Mouse (Mus musculus): ENCODE measurements at regions not wholly inside any gene's neighbourhood (a gene's known extent, or its start where the extent isn't known, plus 50 kb on each side); places are given as distances from the start of the nearest gene placed in this dataset.

DNA sequence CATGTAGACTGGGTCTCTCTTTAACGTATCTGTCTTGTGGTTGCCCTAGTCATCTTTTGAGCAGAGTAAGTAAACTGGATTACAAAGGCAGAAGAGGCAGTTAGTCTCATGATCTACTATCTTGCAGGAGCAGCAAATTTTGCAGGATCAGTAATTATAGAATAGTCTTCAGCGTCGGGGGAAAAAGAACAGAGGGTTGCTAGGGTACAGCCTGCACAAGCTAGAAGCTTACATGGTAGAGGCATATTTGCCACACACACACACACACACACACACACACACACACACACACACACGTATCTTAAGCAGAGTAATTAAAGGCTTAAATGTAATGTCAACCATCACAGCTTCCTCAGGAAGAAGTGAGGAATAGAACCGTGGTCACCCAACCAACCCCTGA is 307.6 kb downstream of the Ptpru start:
- DNase-seq (ENCODE audit: extremely low read depth, insufficient read length, low spot score), result no peak

GRCm38 (mm10) chr4:131531003-131531402 is 307.1 kb downstream of the Ptpru start:
- no peak for DNase-seq (ENCODE audit: extremely low read depth, insufficient read length, low spot score)

- DNase-seq (ENCODE audit: extremely low read depth, insufficient read length, low spot score), result no peak
These were observed 303.3 kb downstream of the Ptpru start for GRCm38 (mm10) chr4:131534831-131535230.

DNA sequence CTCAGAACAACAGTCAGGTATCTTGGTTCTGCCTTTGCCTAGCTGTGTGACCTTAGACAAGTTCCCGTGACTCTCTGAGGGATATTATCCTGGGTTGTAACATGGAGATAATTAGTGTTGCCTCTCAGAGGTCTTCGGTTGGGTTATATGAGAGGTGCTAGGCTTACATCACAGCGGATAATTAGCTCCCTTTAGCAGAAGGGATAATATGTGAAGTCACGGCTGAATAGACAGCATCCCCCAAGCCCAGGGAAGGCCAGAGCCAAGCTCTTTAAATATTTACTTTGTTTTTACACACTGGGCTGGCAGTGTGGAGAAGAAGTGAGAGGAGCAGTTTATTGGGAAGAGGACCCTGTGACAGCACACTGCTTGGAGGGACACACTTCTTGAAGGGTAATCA is 299.9 kb downstream of the Ptpru start:
- DNase-seq (ENCODE audit: extremely low read depth, insufficient read length, low spot score), result no peak

DNA sequence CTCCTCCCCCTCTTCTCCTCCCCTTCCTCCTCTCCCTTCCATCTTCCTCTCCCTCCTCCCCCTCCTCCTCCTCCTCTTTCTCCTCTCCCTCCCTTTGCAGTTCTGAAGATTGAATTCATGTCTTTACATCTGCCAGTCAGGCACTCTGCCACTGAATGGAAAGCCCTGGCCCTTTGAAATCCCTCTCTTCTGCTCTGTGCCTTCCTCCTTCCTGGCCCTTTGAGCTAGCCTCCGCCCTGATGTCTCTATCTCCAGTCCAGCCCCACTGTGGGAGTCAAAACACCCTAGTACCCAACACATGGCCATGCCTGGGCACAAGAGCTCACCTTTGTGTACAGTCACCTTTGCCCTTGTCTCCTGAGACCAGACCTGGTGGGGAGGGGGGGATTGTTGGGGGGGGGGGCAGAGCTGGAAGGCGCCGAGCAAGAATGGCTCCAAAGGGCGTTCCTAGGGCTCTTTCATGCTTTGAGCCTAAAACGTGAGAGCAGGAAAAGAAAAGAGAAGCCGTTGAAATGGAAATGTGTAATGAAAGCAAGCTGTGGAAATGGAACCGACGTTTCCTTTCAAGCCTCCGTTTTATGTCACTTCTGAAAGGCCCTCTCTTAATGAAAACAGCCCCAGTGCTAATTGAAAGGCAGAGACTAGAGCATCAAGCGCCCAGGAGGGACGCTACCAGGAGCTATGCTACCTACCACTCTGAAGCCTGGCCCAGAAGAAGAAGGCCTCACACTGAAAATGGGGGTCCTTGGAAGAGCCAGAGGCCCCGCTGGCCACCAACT is 291.5 kb downstream of the Ptpru start:
- no peak for DNase-seq (ENCODE audit: extremely low read depth, insufficient read length, low spot score)

DNA sequence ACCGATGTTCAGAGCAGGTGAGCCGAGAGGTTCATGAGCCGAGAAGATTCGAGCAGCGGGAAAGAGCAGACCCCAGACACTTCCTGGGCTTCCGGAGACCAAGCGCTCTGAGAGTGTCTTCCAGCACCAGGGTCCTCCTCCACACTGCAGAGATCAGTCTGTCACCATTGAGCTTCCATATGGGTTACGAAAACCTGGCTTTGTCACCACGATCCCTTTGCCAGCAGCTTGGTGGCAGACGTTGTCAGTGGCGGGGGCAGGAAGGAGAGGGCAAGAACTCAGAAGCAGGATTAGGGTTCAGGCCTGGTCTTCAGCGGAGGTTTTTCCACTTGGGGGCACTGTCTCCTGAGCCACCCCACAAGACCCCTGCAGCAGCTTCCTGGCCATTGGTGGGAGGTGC is 288.5 kb downstream of the Ptpru start:
- DNase-seq (ENCODE audit: extremely low read depth, insufficient read length, low spot score), result no peak

GRCm38 (mm10) chr4:131558513-131558912 is 279.6 kb downstream of the Ptpru start:
- no peak for DNase-seq (ENCODE audit: extremely low read depth, insufficient read length, low spot score)

GRCm38 (mm10) chr4:131563851-131564250 is 274.2 kb downstream of the Ptpru start:
- DNase-seq (ENCODE audit: extremely low read depth, insufficient read length, low spot score), result no peak

- DNase-seq (ENCODE audit: extremely low read depth, insufficient read length, low spot score), result no peak
These were observed 272.9 kb downstream of the Ptpru start for GRCm38 (mm10) chr4:131565203-131565602.

DNA sequence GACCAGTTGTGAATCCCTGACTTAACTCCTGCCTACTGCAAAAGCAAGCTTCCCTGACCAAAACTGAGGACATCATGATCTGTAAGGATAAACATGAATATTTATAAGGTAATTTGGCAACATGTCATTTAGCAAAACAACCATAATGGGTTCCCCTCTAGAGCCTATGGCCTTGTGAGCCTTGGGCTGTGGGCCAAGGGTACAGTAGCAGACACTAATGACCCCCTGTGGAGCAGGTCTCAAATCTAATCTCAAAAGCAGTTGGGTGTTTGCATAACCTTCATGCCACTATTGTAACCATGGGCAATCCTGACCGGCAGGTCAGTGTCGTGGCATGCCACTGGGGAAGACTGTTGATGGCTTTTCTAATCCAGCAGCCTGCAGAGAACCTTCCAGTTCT is 270.8 kb downstream of the Ptpru start:
- DNase-seq (ENCODE audit: extremely low read depth, insufficient read length, low spot score), result no peak

GRCm38 (mm10) chr4:131569156-131569555 is 268.9 kb downstream of the Ptpru start:
- DNase-seq (ENCODE audit: extremely low read depth, insufficient read length, low spot score), result no peak

- no peak for DNase-seq (ENCODE audit: extremely low read depth, insufficient read length, low spot score)
These were observed 260.5 kb downstream of the Ptpru start for GRCm38 (mm10) chr4:131577571-131577970.

DNA sequence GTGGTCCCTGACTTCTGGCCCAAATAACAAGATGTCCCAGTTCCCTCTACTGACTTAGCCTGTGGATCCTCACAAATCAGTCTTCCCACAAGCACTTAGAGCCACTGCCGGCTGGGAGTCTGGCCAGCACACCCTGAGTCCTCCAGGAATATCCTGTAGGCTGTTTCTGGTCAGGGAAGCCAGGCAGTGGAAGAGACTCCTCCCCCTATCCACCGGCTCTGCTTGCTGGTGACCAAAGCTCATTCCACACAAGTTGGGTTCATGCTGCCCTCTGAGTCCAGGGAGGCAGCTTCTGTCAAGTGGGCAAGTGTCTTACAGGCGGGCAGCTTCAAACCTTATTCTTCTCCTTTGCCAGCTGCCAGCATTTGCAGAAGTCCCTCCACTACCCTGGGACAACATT is 252.1 kb downstream of the Ptpru start:
- no peak for DNase-seq (ENCODE audit: extremely low read depth, insufficient read length, low spot score)

DNA sequence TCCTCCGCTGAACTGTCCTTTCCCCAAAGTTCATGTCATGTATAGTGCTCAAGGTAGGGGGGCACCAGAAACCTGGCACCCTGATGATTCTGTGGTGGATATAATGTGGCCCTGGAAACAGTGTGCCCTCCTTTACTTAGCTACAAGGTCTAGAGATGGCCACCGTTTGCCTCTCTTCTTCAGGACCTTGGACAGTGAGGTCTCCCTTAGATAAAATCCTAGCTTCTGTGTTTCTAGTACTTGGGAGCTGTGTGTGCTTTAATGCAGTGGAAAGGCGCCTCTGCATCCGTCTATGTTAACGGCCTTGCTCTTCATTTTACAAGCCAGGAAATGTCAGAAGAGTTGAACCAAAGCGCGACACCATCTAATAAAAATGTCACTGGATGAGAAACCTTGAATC is 250.6 kb downstream of the Ptpru start:
- no peak for DNase-seq (ENCODE audit: extremely low read depth, insufficient read length, low spot score)

- DNase-seq (ENCODE audit: extremely low read depth, insufficient read length, low spot score), result no peak
These were observed 248.0 kb downstream of the Ptpru start for GRCm38 (mm10) chr4:131590136-131590535.

- no peak for DNase-seq (ENCODE audit: extremely low read depth, insufficient read length, low spot score)
These were observed 246.6 kb downstream of the Ptpru start for GRCm38 (mm10) chr4:131591456-131591855.

DNA sequence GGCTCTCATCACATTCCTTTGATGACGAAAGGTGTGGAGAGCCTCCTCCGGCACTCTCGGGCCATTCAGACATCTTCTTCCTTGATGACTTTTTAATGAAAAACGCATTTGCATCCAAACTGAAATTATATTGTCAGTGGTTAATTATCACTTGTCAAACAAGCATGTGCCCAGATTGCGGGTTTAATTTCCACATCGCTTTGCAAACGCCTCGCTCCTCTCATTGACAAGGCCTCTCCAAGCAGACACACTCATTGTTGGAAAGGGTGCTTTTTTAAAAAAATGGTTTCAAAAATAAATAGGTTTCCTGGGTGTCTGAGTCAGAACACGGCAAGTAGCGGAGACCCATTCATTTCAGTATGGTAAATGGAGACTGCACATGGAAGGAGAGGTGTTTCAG is 240.1 kb downstream of the Ptpru start:
- no peak for DNase-seq (ENCODE audit: extremely low read depth, insufficient read length, low spot score)

GRCm38 (mm10) chr4:131614434-131614833 is 223.7 kb downstream of the Ptpru start:
- no peak for DNase-seq (ENCODE audit: extremely low read depth, insufficient read length, low spot score)

DNA sequence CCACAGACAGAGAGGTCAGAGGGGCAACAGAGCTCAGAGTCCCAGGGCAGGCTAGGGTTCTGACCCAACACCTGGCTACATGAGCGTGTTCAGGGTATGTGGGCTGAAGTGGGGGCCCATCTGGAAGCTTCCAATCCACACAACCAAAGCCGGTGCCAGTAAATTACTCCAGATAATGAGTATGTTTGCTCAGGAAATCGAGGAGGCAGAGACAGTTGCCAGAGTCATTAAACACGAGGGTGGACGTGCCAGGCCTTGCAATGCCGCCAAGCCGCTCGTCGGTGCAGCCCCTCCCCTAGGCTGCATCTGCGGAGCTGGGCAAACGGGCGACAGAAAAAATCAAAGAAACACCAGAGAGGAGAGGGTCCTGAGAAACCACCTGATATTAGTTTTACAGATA is 222.5 kb downstream of the Ptpru start:
- DNase-seq (ENCODE audit: extremely low read depth, insufficient read length, low spot score), result no peak

DNA sequence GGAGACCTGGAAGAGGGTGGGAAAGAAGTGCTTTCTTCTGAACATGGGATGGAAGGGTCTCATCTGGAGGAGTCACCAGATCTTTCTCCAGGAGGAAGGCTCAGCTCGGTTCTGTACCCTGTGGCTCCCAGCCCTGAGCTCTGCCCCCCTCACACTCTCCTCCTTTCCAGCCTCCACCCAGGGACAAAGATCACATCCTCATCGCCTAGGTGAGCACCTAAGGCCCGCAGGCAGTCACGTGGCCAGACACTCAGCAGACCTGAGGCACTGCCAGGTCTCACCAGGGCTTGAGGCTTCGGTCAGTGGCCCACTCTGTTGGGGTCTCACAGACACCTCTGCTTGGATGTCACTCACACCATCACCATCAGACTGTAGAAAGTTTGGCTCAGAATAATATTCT is 200.0 kb downstream of the Ptpru start:
- no peak for DNase-seq (ENCODE audit: extremely low read depth, insufficient read length, low spot score)

- no peak for DNase-seq (ENCODE audit: extremely low read depth, insufficient read length, low spot score)
These were observed 182.1 kb downstream of the Ptpru start for GRCm38 (mm10) chr4:131656034-131656433.

DNA sequence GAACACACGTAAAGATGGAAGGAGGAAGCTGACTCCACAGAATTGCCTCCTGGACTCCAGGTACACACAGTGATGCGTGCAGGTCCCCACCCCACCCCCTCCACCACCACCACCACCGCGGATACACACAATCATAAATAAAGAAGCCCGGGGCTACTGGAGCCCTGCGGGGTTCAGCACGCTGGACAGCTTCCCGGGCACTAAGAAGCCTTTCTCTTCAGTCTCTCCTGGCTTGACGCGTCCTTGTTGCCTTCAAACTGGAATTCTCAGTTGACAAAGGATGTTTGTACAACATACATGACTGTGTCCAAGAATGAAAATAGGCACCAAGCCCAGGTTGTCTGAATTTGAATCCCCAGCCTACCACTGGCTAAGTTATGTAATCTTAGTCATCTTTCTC is 180.2 kb downstream of the Ptpru start:
- DNase-seq (ENCODE audit: extremely low read depth, insufficient read length, low spot score), result no peak

DNA sequence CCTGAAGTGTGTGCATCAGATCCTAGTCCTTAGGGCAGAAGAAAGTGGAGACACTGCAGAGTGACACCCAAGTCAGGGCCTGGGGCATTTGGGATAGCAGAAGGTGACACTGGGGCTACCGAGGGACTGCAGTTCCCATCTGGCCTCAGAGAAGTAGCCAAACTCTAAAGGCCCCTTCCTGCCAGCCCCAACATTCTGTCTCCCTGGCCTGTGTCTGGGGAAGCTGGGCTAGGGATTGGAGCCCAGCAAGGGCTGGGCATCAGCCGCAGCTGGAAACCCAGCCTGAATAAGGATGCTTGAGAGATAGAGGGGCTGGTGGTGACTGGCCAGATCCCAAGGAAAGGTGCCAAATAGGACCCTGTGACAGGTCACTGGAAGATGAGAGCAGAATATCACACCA is 177.2 kb downstream of the Ptpru start:
- no peak for DNase-seq (ENCODE audit: extremely low read depth, insufficient read length, low spot score)
